Mouse (Mus musculus) heart, postnatal 0 days (tissue): ENCODE measurements at regions not wholly inside any gene's neighbourhood (a gene's known extent, or its start where the extent isn't known, plus 50 kb on each side); places are given as distances from the start of the nearest gene placed in this dataset.

Experiments
- CTCF ChIP-seq: IDR thresholded peaks from 2 replicates; pipeline ENCODE4 v1.5.1; 2016; ENCODE audit warnings: antibody characterized with exemption, control low read depth, low read depth
- EP300 ChIP-seq: IDR thresholded peaks from 2 replicates; pipeline ENCODE4 v1.6.1; 2016; ENCODE audit warnings: antibody characterized with exemption, low read depth

DNA sequence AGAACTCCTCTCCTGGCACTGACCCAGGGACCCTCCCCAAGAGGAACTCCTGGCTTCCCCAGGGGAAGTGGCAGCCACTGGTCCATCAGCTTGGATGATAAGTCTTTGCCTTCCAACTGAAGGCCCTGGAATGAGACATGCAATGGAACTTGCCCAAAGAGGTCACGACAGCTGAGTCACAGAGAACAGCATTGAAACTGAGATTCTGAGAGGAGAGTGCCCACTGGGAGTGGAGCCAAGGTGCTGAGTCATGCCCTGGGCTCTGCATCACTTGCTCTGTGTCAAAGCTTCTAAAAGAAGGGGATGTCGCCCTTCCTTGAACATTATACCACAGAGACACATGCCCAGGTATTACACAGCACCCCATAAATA, 83.8 kb upstream of the Zcchc2 start:
- TF ChIP-seq CTCF (no peak), EP300 (no peak)
